Mouse (Mus musculus) ES-E14 (cell line): ENCODE measurements around the gene Lypd8. TPM values are rescaled to one million over a fixed set of nuclear protein-coding genes. Genes with fewer than 3 reads are reported as not detected.

Source experiments
- DNase-seq: peaks from one replicate; pipeline ENCODE4 v3.0.0-alpha.2; 2013; ENCODE audit warnings: low read depth, low spot score
- H3K27ac ChIP-seq: 2 replicates; pipeline ENCODE4 v1.5.1; 2012; ENCODE audit warnings: low read depth, mild to moderate bottlenecking, low read length, moderate library complexity, mixed read lengths; ENCODE audit not compliant: poor library complexity, insufficient read depth, severe bottlenecking
- H3K36me3 ChIP-seq: 2 replicates; pipeline ENCODE4 v1.6.1; 2012; ENCODE audit warnings: mild to moderate bottlenecking, low read length, moderate library complexity, mixed read lengths; ENCODE audit not compliant: control insufficient read depth, poor library complexity, insufficient read depth, severe bottlenecking
- H3K4me1 ChIP-seq, 2 experiments: fragments of 150-350 bp in 1 of 2; sonication (generic) in 1 of 2; 2 replicates each; pipeline ENCODE4 v1.6.1; 2012; ENCODE audit warnings: low read length in 2 of 2, mild to moderate bottlenecking in 1 of 2, mixed read lengths in 1 of 2; ENCODE audit not compliant: control insufficient read depth in 2 of 2, insufficient read depth in 2 of 2, poor library complexity in 1 of 2
- H3K4me3 ChIP-seq, 2 experiments: fragments of 150-350 bp in 1 of 2; sonication (generic) in 1 of 2; 2 replicates each; pipeline ENCODE4 v1.5.1; 2012; ENCODE audit warnings: low read length in 2 of 2, low read depth in 1 of 2, mild to moderate bottlenecking in 1 of 2, mixed read lengths in 1 of 2; ENCODE audit not compliant: insufficient read depth in 1 of 2, poor library complexity in 1 of 2, severe bottlenecking in 1 of 2
- H3K9ac ChIP-seq: 2 replicates; pipeline ENCODE4 v1.6.1; 2012; ENCODE audit warnings: low read depth, mild to moderate bottlenecking, low read length, mixed read lengths; ENCODE audit not compliant: poor library complexity, insufficient read depth, severe bottlenecking
- H3K9me3 ChIP-seq: fragments of 150-350 bp; sonication (generic); 2 replicates; pipeline ENCODE4 v1.6.1; 2012; ENCODE audit warnings: low read depth, mild to moderate bottlenecking, low read length; ENCODE audit not compliant: control insufficient read depth, insufficient read depth
- CHD2 ChIP-seq: IDR thresholded peaks from 2 replicates; pipeline ENCODE4 v1.6.1; 2014; ENCODE audit warnings: mild to moderate bottlenecking, low read depth, low read length, inconsistent platforms
- HCFC1 ChIP-seq: IDR thresholded peaks from 2 replicates; pipeline ENCODE4 v1.6.1; 2012; ENCODE audit warnings: low read length, inconsistent platforms, borderline replicate concordance; ENCODE audit not compliant: insufficient read depth
- MAFK ChIP-seq: IDR thresholded peaks from 2 replicates; pipeline ENCODE4 v1.6.1; 2014; ENCODE audit warnings: mild to moderate bottlenecking, low read depth, low read length, inconsistent platforms; ENCODE audit not compliant: insufficient read depth
- ZC3H11A ChIP-seq: IDR thresholded peaks from 2 replicates; pipeline ENCODE4 v1.6.1; 2012; ENCODE audit warnings: low read depth, mild to moderate bottlenecking, inconsistent platforms, low read length, borderline replicate concordance
- ZNF384 ChIP-seq: IDR thresholded peaks from 2 replicates; pipeline ENCODE4 v1.6.1; 2012; ENCODE audit warnings: low read depth, low read length, inconsistent platforms
- in situ Hi-C, 2 experiments: fragments of 600-800 bp; cut with MboI; formaldehyde crosslinking; loops; one replicate each; pipeline ENCODE4 v1.15.1; 2025; ENCODE audit warnings: low sequenced_read_pairs in 2 of 2, inconsistent platforms in 1 of 2; ENCODE audit not compliant: unreplicated experiment in 2 of 2
- total RNA-seq: library from RNA; depleted of rRNA; stranded (reverse); fragments of 300-350 nt; gene quantifications from 2 replicates; pipeline ENCODE4 v1.2.3, GENCODE M21; 2012

Gene Lypd8
- total RNA-seq, 1 experiment = not detected

DNA sequence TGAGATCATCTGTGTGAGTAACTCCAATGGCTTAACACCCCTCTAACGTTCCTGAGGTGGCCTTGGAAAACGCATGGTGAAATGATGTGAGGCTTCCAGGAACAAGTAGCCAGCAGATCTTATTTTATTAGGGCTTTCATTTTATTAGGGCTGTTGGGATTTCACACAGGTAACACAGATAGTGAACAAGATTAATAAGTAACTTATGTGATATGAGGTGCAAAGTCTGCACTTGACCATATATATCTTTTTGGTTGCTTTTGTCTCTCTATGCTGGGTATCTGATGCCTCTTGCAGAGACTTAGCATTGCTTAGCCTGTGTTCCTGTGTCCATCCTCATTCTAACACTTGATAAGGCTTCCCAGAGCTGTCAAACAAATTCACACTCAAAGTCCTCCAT lies 1.6 kb upstream of the Lypd8 start:
- in situ Hi-C loops = no loop called here
- DNase-seq = no peak
- Histone ChIP-seq H3K27ac (no peak overlapping the region), H3K4me3 (no peak overlapping the region), H3K36me3 (no peaks in the 10 kb centered on the region), H3K9me3 (no peaks in the 10 kb centered on the region), H3K4me1 (no peaks in the 10 kb centered on the region), H3K9ac (no peak overlapping the region)
- TF ChIP-seq ZC3H11A (no peak), ZNF384 (no peak), HCFC1 (no peak), CHD2 (no peak), MAFK (no peak)

DNA sequence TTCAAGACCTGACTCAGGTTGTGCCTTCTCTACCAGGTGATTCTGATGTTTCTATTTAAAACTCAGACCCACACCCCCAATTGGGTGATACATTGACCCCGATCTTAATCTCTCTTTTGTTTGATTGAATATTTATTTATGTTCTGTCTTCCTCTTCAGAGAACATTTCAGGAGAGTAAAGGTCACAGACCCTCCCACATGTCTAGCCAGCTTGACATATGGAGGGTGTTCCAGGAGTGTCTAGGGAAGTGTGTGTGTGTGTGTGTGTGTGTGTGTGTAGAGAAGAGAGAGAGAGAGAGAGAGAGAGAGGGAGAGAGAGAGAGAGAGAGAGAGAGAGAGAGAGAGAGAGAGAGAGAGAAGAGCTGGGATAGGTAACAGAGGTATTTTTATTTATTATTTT lies 1.2 kb upstream of the Lypd8 start:
- TF ChIP-seq ZNF384 = no peak
- no peak for TF ChIP-seq HCFC1
- TF ChIP-seq ZC3H11A = no peak
- no peak for TF ChIP-seq CHD2
- TF ChIP-seq MAFK = no peak
- H3K9me3 ChIP-seq = no peaks in the 10 kb centered on the region
- in situ Hi-C loops = no loop called here

DNA sequence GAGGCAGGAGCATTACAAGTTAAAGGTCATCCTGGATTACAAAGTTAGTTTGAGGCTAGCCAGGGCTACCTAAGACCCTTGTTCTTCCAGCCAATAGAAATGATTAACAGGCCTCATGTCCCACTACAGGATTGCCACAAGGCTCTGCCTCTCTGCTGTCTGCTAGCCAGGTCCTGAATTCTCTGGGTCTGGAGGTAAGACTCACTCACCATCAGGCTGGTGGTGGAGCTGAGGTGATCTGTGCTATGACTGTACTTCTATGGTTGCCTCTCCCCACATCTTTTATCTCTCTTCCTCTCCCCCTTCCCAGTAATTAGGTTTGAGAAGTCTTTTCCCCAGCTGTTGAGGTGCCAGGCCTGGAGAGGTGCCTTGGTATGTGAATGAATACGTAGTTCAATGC lies 673 bp downstream of the Lypd8 start:
- Histone ChIP-seq H3K9me3 (no peaks in the 10 kb centered on the region), H3K9ac (no peak overlapping the region), H3K27ac (no peak overlapping the region), H3K36me3 (no peaks in the 10 kb centered on the region), H3K4me1 (no peaks in the 10 kb centered on the region), H3K4me3 (no peak overlapping the region)
- no peak for TF ChIP-seq MAFK
- no peak for TF ChIP-seq CHD2
- TF ChIP-seq HCFC1 = no peak
- TF ChIP-seq ZNF384 = no peak
- TF ChIP-seq ZC3H11A = no peak
- in situ Hi-C loops = no loop called here
- no peak for DNase-seq

More for the DNA sequence above, 1.2 kb upstream of the Lypd8 start:
- Histone ChIP-seq H3K9ac (no peak overlapping the region), H3K4me1 (no peaks in the 10 kb centered on the region), H3K36me3 (no peaks in the 10 kb centered on the region), H3K27ac (no peak overlapping the region), H3K4me3 (no peak overlapping the region)
- no peak for DNase-seq

DNA sequence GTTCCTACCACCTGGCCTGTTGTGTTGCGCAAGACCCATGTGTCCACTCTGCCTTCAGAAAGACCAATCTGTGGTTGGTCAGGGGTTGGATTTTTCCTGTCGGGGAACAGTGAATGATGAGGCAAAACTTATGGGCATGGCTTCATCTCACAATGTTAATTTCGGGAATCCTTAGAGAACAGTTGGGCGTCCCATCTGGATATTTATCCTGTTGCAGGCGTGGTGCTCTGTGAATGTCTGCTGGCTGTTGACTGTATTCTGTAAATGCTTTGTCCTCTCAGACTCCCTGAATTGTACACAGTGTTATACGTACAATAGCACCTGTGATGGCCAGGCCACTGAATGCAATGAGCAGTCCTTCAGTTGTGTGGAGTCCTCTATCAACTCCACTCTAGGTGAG lies 3.6 kb downstream of the Lypd8 start:
- no peak overlapping the region for H3K9ac ChIP-seq
- TF ChIP-seq CHD2 (no peak), HCFC1 (no peak), MAFK (no peak), ZC3H11A (no peak), ZNF384 (no peak)
- H3K9me3 ChIP-seq = no peaks in the 10 kb centered on the region
- H3K36me3 ChIP-seq = no peaks in the 10 kb centered on the region
- no peaks in the 10 kb centered on the region for H3K4me1 ChIP-seq
- in situ Hi-C loops = no loop called here
- no peak overlapping the region for H3K4me3 ChIP-seq
- H3K27ac ChIP-seq = no peak overlapping the region
- no peak for DNase-seq
